Mouse (Mus musculus) neural tube, embryonic 15.5 days (tissue): ENCODE measurements at regions not wholly inside any gene's neighbourhood (a gene's known extent, or its start where the extent isn't known, plus 50 kb on each side); places are given as distances from the start of the nearest gene placed in this dataset.

Experiments used
- ATAC-seq: fragments of 200-750 bp; cut with Nextera tagmentation; 2 replicates; pipeline ENCODE4 v1.8.0; 2017; ENCODE audit warnings: mild to moderate bottlenecking, moderate TSS enrichment, moderate library complexity; ENCODE audit not compliant: low FRiP score
- H3K27ac ChIP-seq: fragments of 300-500 bp; sonication (generic); replicated peaks from 2 replicates; pipeline ENCODE4 v1.5.1; 2015; ENCODE audit warnings: mild to moderate bottlenecking, inconsistent platforms
- H3K27me3 ChIP-seq: fragments of 300-500 bp; sonication (generic); replicated peaks from 2 replicates; pipeline ENCODE4 v1.6.1; 2015; ENCODE audit warnings: inconsistent platforms
- H3K36me3 ChIP-seq: fragments of 300-500 bp; sonication (generic); 2 replicates; pipeline ENCODE4 v1.6.1; 2015; ENCODE audit warnings: inconsistent platforms
- H3K4me1 ChIP-seq: fragments of 300-500 bp; sonication (generic); 2 replicates; pipeline ENCODE4 v1.6.1; 2015; ENCODE audit warnings: inconsistent platforms
- H3K4me2 ChIP-seq: fragments of 300-500 bp; sonication (generic); 2 replicates; pipeline ENCODE4 v1.6.1; 2015; ENCODE audit warnings: inconsistent platforms, mild to moderate bottlenecking, moderate library complexity
- H3K4me3 ChIP-seq: fragments of 300-500 bp; sonication (generic); replicated peaks from 2 replicates; pipeline ENCODE4 v1.5.1; 2015; ENCODE audit warnings: mild to moderate bottlenecking, inconsistent platforms
- H3K9ac ChIP-seq: fragments of 300-500 bp; sonication (generic); replicated peaks from 2 replicates; pipeline ENCODE4 v1.6.1; 2015; ENCODE audit warnings: mild to moderate bottlenecking, inconsistent platforms
- H3K9me3 ChIP-seq: fragments of 300-500 bp; sonication (generic); replicated peaks from 2 replicates; pipeline ENCODE4 v1.6.1; 2016; ENCODE audit warnings: inconsistent platforms
- WGBS: fragments of 180-500 bp; shearing (Covaris S2); methylation state at CpG from one replicate; pipeline ENCODE4 v1.1.7; 2015; ENCODE audit warnings: mixed read lengths; 5-methylcytosine and 5-hydroxymethylcytosine counted together

GRCm38 (mm10) chr13:43919781-43920420, 135.3 kb downstream of the Cd83 start:
- H3K4me1 ChIP-seq, result no peaks in the 10 kb centered on the region
- no peaks in the 10 kb centered on the region for H3K9me3 ChIP-seq
- H3K4me3 ChIP-seq, result no peak overlapping the region
- no peaks in the 10 kb centered on the region for H3K36me3 ChIP-seq
- H3K9ac ChIP-seq, result no peak overlapping the region
- no peak overlapping the region for H3K27ac ChIP-seq
- ATAC-seq, result no peak
- WGBS, result 85% methylated on average over 5 of the region's 5 CpGs
- no peaks in the 10 kb centered on the region for H3K27me3 ChIP-seq
- H3K4me2 ChIP-seq, result no peak overlapping the region

GRCm38 (mm10) chr13:43930081-43930981, 145.8 kb downstream of the Cd83 start:
- Histone ChIP-seq H3K4me3 (no peak overlapping the region), H3K27me3 (no peaks in the 10 kb centered on the region), H3K27ac (peak overlapping the region; percentile 20), H3K4me2 (no peak overlapping the region), H3K4me1 (peaks cover 20% of the 10 kb centered on the region), H3K9me3 (no peaks in the 10 kb centered on the region), H3K36me3 (no peaks in the 10 kb centered on the region), H3K9ac (no peak overlapping the region)
- 31% methylated on average over 19 of the region's 19 CpGs for WGBS
- 0 out of 2 replicates have a peak, but pooled peaks have one; percentile 31 for ATAC-seq

GRCm38 (mm10) chr13:43932946-43933345, 148.4 kb downstream of the Cd83 start:
- WGBS, result 56% methylated on average over 7 of the region's 7 CpGs
- peaks cover 20% of the 10 kb centered on the region for H3K4me1 ChIP-seq
- H3K36me3 ChIP-seq, result no peaks in the 10 kb centered on the region
- no peaks in the 10 kb centered on the region for H3K9me3 ChIP-seq
- no peak overlapping the region for H3K4me3 ChIP-seq
- H3K27me3 ChIP-seq, result no peaks in the 10 kb centered on the region
- no peak overlapping the region for H3K9ac ChIP-seq
- ATAC-seq, result no peak
- no peak overlapping the region for H3K4me2 ChIP-seq
- H3K27ac ChIP-seq, result no peak overlapping the region

GRCm38 (mm10) chr13:43935284-43935683, 150.7 kb downstream of the Cd83 start:
- no peak overlapping the region for H3K9ac ChIP-seq
- H3K4me2 ChIP-seq, result no peak overlapping the region
- 82% methylated on average over 6 of the region's 6 CpGs for WGBS
- ATAC-seq, result no peak
- H3K4me3 ChIP-seq, result no peak overlapping the region
- no peaks in the 10 kb centered on the region for H3K9me3 ChIP-seq
- no peak overlapping the region for H3K27ac ChIP-seq
- no peaks in the 10 kb centered on the region for H3K36me3 ChIP-seq
- no peaks in the 10 kb centered on the region for H3K27me3 ChIP-seq
- H3K4me1 ChIP-seq, result peaks cover 21% of the 10 kb centered on the region

GRCm38 (mm10) chr13:43936504-43936903, 151.9 kb downstream of the Cd83 start:
- Histone ChIP-seq H3K9me3 (no peaks in the 10 kb centered on the region), H3K9ac (no peak overlapping the region), H3K27ac (no peak overlapping the region), H3K27me3 (no peaks in the 10 kb centered on the region), H3K4me2 (no peak overlapping the region), H3K4me1 (peaks cover 11% of the 10 kb centered on the region), H3K36me3 (no peaks in the 10 kb centered on the region), H3K4me3 (no peak overlapping the region)
- 27% methylated on average over 4 of the region's 4 CpGs for WGBS
- ATAC-seq, result no peak

GRCm38 (mm10) chr13:43938611-43939010, 154.0 kb downstream of the Cd83 start:
- Histone ChIP-seq H3K36me3 (no peaks in the 10 kb centered on the region), H3K4me2 (no peak overlapping the region), H3K27ac (no peak overlapping the region), H3K9me3 (no peaks in the 10 kb centered on the region), H3K4me3 (no peak overlapping the region), H3K27me3 (no peaks in the 10 kb centered on the region), H3K4me1 (0 out of 2 replicates have a peak, but pooled peaks cover 3% of the 10 kb centered on the region), H3K9ac (no peak overlapping the region)
- WGBS, result 74% methylated on average over 7 of the region's 7 CpGs
- ATAC-seq, result no peak

- Histone ChIP-seq H3K4me3 (no peak overlapping the region), H3K27ac (no peak overlapping the region), H3K9me3 (no peaks in the 10 kb centered on the region), H3K27me3 (no peaks in the 10 kb centered on the region), H3K9ac (no peak overlapping the region), H3K4me2 (no peak overlapping the region), H3K36me3 (no peaks in the 10 kb centered on the region), H3K4me1 (0 out of 2 replicates have a peak, but pooled peaks cover 3% of the 10 kb centered on the region)
- WGBS, result 33% methylated on average over 4 of the region's 4 CpGs
- ATAC-seq, result no peak
Measured at GRCm38 (mm10) chr13:43939375-43939774, 154.8 kb downstream of the Cd83 start.

- Histone ChIP-seq H3K4me2 (no peak overlapping the region), H3K9me3 (no peaks in the 10 kb centered on the region), H3K4me3 (no peak overlapping the region), H3K36me3 (no peaks in the 10 kb centered on the region), H3K4me1 (0 out of 2 replicates have a peak, but pooled peaks cover 3% of the 10 kb centered on the region), H3K27ac (no peak overlapping the region), H3K9ac (no peak overlapping the region), H3K27me3 (no peaks in the 10 kb centered on the region)
- 59% methylated on average over 8 of the region's 8 CpGs for WGBS
- no peak for ATAC-seq
Measured at GRCm38 (mm10) chr13:43941731-43942130, 157.2 kb downstream of the Cd83 start.

GRCm38 (mm10) chr13:43948606-43949005, 164.0 kb downstream of the Cd83 start:
- Histone ChIP-seq H3K4me3 (no peak overlapping the region), H3K27me3 (no peaks in the 10 kb centered on the region), H3K4me2 (no peak overlapping the region), H3K9ac (no peak overlapping the region), H3K9me3 (no peaks in the 10 kb centered on the region), H3K27ac (no peak overlapping the region), H3K4me1 (peaks cover 4% of the 10 kb centered on the region), H3K36me3 (no peaks in the 10 kb centered on the region)
- no peak for ATAC-seq
- 68% methylated on average over 3 of the region's 3 CpGs for WGBS

- H3K27me3 ChIP-seq, result no peaks in the 10 kb centered on the region
- H3K9me3 ChIP-seq, result no peaks in the 10 kb centered on the region
- no peak overlapping the region for H3K27ac ChIP-seq
- ATAC-seq, result no peak
- no peaks in the 10 kb centered on the region for H3K36me3 ChIP-seq
- peaks cover 4% of the 10 kb centered on the region for H3K4me1 ChIP-seq
- H3K9ac ChIP-seq, result no peak overlapping the region
- WGBS, result 33% methylated on average over 15 of the region's 15 CpGs
- no peak overlapping the region for H3K4me2 ChIP-seq
- no peak overlapping the region for H3K4me3 ChIP-seq
Measured at GRCm38 (mm10) chr13:43949740-43950643, 165.4 kb downstream of the Cd83 start.

- Histone ChIP-seq H3K36me3 (no peaks in the 10 kb centered on the region), H3K4me2 (no peak overlapping the region), H3K27me3 (no peaks in the 10 kb centered on the region), H3K27ac (no peak overlapping the region), H3K9ac (no peak overlapping the region), H3K4me1 (peaks cover 4% of the 10 kb centered on the region), H3K4me3 (no peak overlapping the region), H3K9me3 (no peaks in the 10 kb centered on the region)
- 66% methylated on average over 4 of the region's 4 CpGs for WGBS
- no peak for ATAC-seq
Measured at GRCm38 (mm10) chr13:43952491-43952890, 167.9 kb downstream of the Cd83 start.
